Mouse (Mus musculus): ENCODE measurements around the gene Garnl3.

Gene Garnl3

GRCm38 (mm10) chr2:33086671-33087363 is 44.6 kb downstream of the Garnl3 start:
- no peak for DNase-seq (ENCODE audit: low spot score)

GRCm38 (mm10) chr2:33086016-33086596 is 45.3 kb downstream of the Garnl3 start:
- no peak for DNase-seq (ENCODE audit: low spot score)

GRCm38 (mm10) chr2:33084221-33084620 is 47.2 kb downstream of the Garnl3 start:
- DNase-seq (ENCODE audit: low spot score): no peak

GRCm38 (mm10) chr2:33080166-33080565 is 51.3 kb downstream of the Garnl3 start:
- DNase-seq (ENCODE audit: low spot score): no peak

GRCm38 (mm10) chr2:33077252-33077651 is 54.2 kb downstream of the Garnl3 start:
- DNase-seq (ENCODE audit: low spot score): peak; percentile 6

GRCm38 (mm10) chr2:33074931-33075330 is 56.5 kb downstream of the Garnl3 start:
- DNase-seq (ENCODE audit: low spot score): no peak

GRCm38 (mm10) chr2:33074188-33074587 is 57.3 kb downstream of the Garnl3 start:
- no peak for DNase-seq (ENCODE audit: low spot score)

GRCm38 (mm10) chr2:33072333-33072732 is 59.1 kb downstream of the Garnl3 start:
- no peak for DNase-seq (ENCODE audit: low spot score)

- no peak for DNase-seq (ENCODE audit: low spot score)
Measured at GRCm38 (mm10) chr2:33065610-33066009, 65.8 kb downstream of the Garnl3 start.

GRCm38 (mm10) chr2:33062744-33063143 is 68.7 kb downstream of the Garnl3 start:
- no peak for DNase-seq (ENCODE audit: low spot score)

- DNase-seq (ENCODE audit: low spot score): no peak
Measured at GRCm38 (mm10) chr2:33058926-33059325, 72.5 kb downstream of the Garnl3 start.

GRCm38 (mm10) chr2:33057514-33057913 is 73.9 kb downstream of the Garnl3 start:
- DNase-seq (ENCODE audit: low spot score): no peak

- no peak for DNase-seq (ENCODE audit: low spot score)
Measured at GRCm38 (mm10) chr2:33053966-33054365, 77.5 kb downstream of the Garnl3 start.

- no peak for DNase-seq (ENCODE audit: low spot score)
Measured at GRCm38 (mm10) chr2:33047360-33047759, 84.1 kb downstream of the Garnl3 start.

- DNase-seq (ENCODE audit: low spot score): no peak
Measured at GRCm38 (mm10) chr2:33046919-33047318, 84.5 kb downstream of the Garnl3 start.

- no peak for DNase-seq (ENCODE audit: low spot score)
Measured at GRCm38 (mm10) chr2:33045899-33046298, 85.6 kb downstream of the Garnl3 start.

- DNase-seq (ENCODE audit: low spot score): no peak
Measured at GRCm38 (mm10) chr2:33042781-33043180, 88.7 kb downstream of the Garnl3 start.

- no peak for DNase-seq (ENCODE audit: low spot score)
Measured at GRCm38 (mm10) chr2:33041571-33041970, 89.9 kb downstream of the Garnl3 start.

- no peak for DNase-seq (ENCODE audit: low spot score)
Measured at GRCm38 (mm10) chr2:33037429-33037828, 94.0 kb downstream of the Garnl3 start.

GRCm38 (mm10) chr2:33035297-33035696 is 96.2 kb downstream of the Garnl3 start:
- no peak for DNase-seq (ENCODE audit: low spot score)

- DNase-seq (ENCODE audit: low spot score): no peak
Measured at GRCm38 (mm10) chr2:33033281-33033680, 98.2 kb downstream of the Garnl3 start.

GRCm38 (mm10) chr2:33032391-33033062 is 98.9 kb downstream of the Garnl3 start:
- DNase-seq (ENCODE audit: low spot score): no peak

GRCm38 (mm10) chr2:33025040-33025439 is 106.4 kb downstream of the Garnl3 start:
- DNase-seq (ENCODE audit: low spot score): no peak
